Mouse (Mus musculus): ENCODE results near the gene Defb25.
A peak's percentile ranks its signal among the peaks of the same experiment; 100 is the strongest.

Defb25 gene

DNA sequence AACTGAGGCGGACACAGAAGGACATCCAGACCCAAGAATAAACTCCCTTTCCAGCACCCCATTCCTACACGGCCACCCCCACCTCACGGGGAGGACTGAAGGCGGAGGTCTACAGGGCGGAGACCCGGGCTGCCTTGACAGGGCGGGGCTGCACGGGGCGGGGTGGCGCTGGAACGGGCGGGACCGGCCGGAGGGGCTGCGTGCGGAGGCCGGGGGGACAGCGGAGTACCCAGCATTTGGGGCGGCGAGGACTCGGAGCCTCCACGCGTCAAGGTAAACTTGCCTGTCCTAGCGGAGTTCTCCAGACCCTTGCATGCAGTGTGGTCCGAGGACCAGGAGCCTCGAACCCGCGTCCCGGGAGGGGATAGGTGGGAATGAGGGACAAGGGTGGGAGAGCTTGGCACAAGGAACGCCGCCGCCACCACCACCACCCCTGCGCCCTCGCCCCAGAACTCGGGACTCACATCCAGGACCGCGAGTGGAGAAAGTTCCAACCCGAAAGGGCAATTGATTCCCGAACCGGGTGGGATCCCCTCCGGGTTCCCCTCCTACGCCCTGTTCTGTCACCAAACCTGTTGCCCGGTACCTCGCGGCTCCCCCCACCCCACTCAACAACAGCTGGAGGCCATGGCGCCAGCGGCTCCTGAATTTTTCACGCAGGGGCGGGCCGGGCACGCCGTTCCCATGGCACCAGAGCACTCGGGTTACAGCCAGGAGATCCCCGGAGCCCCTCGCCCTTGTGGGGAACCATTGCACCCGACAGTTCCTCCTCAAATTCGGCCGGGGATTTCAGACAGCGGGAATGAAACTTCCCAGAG lies 4.1 kb upstream of the Defb25 start, which contains the start of gene Rem1:
Gene Rem1 (plus strand): TSS at position 178 of the 818 bp plus-strand sequence.
- DNase-seq (ENCODE audit: low spot score in 2 of 2) = peak in 1 of 2 experiments; percentile 27

GRCm38 (mm10) chr2:152625256-152625655 lies 2.4 kb upstream of the Defb25 start:
- DNase-seq (ENCODE audit: low spot score in 2 of 2) = no peak

GRCm38 (mm10) chr2:152624566-152624965 lies 1.7 kb upstream of the Defb25 start:
- DNase-seq (ENCODE audit: low spot score in 2 of 2) = no peak

DNA sequence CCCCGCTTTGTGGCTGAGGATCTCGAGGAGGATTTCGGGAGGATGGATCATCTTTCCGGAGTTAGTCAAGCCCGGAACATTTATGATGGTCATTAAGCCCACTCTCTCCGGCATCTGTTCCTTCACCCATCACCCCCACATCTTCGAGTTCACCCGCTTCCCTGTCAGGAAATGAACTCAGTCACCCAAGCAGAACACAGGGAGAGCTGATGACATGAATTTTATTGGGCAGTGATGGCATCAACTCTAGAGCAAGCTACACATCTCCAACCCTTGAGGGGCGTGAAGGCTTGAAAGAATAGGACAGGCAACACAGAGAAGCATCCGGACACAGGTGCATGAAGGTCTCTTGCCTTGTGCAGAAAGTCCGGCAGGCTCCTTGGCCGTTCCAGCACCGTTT lies 702 bp downstream of the Defb25 start:
- no peak for DNase-seq (ENCODE audit: low spot score in 2 of 2)

- DNase-seq (ENCODE audit: low spot score in 2 of 2) = peak in 1 of 2 experiments; percentile 13
Measured at GRCm38 (mm10) chr2:152620367-152621134, 2.3 kb downstream of the Defb25 start.

- DNase-seq (ENCODE audit: low spot score in 2 of 2) = no peak
Measured at GRCm38 (mm10) chr2:152617374-152617773, 5.5 kb downstream of the Defb25 start.

- no peak for DNase-seq (ENCODE audit: low spot score in 2 of 2)
Measured at GRCm38 (mm10) chr2:152616470-152616869, 6.4 kb downstream of the Defb25 start.

DNA sequence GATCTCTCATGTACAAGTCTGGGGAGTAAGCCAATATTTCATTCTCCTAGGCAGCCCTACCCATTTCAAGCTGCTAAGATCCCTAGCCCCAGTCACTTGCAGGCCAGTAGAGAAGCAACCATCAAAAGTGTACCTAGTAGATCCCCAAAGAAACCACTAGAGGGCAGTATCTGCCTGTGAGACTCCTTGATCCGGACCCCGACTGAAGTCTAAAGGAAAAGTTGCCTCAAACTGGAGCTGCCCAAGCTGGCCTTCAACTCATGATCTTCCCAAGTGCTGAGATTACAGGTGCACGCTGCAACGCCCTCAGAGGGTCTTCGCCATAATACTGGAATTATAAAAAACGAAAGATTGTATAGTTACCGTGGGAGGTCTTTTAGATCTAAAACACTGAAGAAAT lies 7.3 kb downstream of the Defb25 start:
- peak; percentile 25 to 35 for DNase-seq (ENCODE audit: low spot score in 2 of 2)

- DNase-seq (ENCODE audit: low spot score in 2 of 2) = no peak
Measured at GRCm38 (mm10) chr2:152612193-152612592, 10.7 kb downstream of the Defb25 start.

DNA sequence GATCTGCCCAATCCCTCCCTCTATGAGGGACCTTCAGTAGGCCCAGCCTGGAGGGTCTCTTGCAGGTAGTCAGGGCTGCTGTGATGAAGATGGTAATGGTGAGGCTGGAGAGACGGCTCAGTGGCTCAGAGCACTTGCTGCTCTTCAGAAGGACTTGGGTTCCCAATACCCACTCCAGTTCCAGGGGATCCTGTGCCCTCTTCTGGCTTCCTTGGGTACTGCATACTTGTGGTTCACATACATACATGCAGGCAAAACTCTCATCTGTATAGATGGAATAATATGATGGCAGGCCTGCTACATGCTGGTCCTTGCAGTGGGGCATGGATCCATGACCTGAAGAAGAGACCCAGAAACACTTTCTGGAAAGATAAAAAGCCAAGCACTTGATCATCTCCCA lies 14.1 kb downstream of the Defb25 start:
- DNase-seq (ENCODE audit: low spot score in 2 of 2) = no peak

DNA sequence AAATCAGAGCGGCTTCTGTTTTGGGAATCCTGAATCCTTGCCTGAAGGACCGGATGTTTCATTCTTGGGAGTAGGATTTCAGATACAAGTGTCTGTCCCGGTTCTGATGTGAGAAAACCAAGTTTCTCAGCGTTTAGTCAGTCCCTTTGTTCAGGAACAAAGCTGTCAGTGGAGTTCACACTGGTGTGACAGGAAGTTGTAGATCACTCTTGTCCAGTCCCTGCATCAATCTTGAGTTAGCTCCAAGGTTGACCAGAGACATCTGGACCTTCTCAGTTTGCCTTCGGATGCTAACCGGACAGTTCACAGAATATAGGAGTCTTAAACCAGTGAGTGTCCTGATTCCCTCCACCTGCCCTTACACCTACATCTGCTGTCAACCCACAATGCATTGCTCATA lies 15.1 kb downstream of the Defb25 start:
- DNase-seq (ENCODE audit: low spot score in 2 of 2) = no peak

DNA sequence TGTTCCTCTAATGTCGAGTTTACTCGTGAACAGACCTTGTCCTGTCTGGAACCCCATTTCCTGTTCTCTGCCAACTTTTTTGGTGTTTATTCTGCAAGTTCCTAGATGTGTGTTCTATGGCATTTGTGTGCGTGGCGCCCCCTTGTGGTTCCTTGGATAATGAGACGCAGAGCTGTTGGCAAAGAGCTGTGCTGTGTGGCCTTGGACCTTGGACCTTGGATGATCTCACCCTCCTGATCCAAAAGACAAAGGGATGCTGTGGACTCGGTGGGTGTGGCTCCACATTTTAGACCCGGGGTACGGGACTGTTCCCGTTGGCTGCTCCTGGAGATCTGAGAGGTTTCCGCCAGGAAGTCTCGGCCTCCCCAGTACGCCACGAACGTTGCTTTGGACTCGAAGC lies 18.8 kb downstream of the Defb25 start, which contains the start of gene Defb36:
Gene Defb36 (plus strand): TSS at position 271 of the 400 bp plus-strand sequence.
- DNase-seq (ENCODE audit: low spot score in 2 of 2) = peak in 1 of 2 experiments; percentile 20

- no peak for DNase-seq (ENCODE audit: low spot score in 2 of 2)
Measured at GRCm38 (mm10) chr2:152601275-152601960, 21.4 kb downstream of the Defb25 start.

GRCm38 (mm10) chr2:152600076-152600475 lies 22.8 kb downstream of the Defb25 start:
- no peak for DNase-seq (ENCODE audit: low spot score in 2 of 2)

GRCm38 (mm10) chr2:152599299-152599698 lies 23.6 kb downstream of the Defb25 start, which contains the start of gene Defb45:
TSS of gene Defb45 (minus strand) at chr2:152599399.
- DNase-seq (ENCODE audit: low spot score in 2 of 2) = no peak

DNA sequence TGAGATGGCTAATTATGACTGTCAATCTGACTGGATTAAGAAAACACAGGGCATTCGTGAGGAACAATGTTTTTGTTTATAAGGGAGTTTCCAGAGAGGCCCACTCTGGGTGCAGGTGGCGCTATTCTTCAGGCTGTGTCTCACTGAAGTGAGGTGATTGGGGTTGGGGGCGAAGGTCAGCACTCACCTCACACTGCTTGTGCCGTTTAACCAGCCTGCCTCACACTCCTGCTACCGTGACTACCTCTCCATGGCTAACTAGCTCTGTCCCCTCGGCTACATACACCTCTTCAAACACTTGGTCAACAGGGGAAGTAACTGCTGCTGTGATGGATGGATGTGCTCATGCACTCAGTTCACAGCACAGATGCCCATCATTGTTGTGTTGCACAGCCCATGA lies 33.8 kb downstream of the Defb25 start:
- DNase-seq (ENCODE audit: low spot score in 2 of 2) = no peak

GRCm38 (mm10) chr2:152588450-152588849 lies 34.4 kb downstream of the Defb25 start:
- DNase-seq (ENCODE audit: low spot score in 2 of 2) = no peak

- no peak for DNase-seq (ENCODE audit: low spot score in 2 of 2)
Measured at GRCm38 (mm10) chr2:152586926-152587560, 35.8 kb downstream of the Defb25 start.

DNA sequence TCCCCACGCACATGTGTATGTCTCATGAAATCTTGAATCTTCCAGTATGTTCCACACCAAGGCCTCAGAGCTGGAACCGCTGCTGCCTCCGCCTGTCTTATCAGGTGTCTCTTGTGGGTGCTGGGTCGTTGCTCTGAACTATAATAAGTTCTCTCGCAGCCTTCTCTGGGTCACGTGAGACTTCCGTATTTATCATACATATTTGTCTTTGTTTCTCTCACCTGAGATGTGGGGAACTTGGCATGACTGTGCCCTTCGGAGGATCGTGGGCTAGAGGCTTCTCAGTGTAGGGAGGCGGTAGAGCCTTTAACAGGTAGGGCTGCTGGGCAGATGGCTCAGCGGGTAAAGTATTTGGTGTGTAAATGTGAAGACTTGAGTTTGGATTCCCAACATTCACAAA lies 42.2 kb downstream of the Defb25 start:
- DNase-seq (ENCODE audit: low spot score in 2 of 2) = no peak

- no peak for DNase-seq (ENCODE audit: low spot score in 2 of 2)
Measured at GRCm38 (mm10) chr2:152580107-152580506, 42.7 kb downstream of the Defb25 start, which contains the start of gene Defb19. TSS of gene Defb19 (minus strand) at chr2:152580312.

- DNase-seq (ENCODE audit: low spot score in 2 of 2) = no peak
Measured at GRCm38 (mm10) chr2:152573484-152573883, 49.4 kb downstream of the Defb25 start.
